Mouse (Mus musculus) limb, embryonic 15.5 days (tissue): Measurements from ENCODE around the gene Scgb1b15. TPM values are rescaled to one million over a fixed set of nuclear protein-coding genes. Genes with fewer than 3 reads are reported as not detected.
"Not testable (repeated sequence)": the region's sequence is repeated elsewhere in the genome, so short reads cannot be mapped to it uniquely, and the experiment has no call there.

Experiments used
- ATAC-seq: fragments of 200-750 bp; cut with Nextera tagmentation; 2 replicates; pipeline ENCODE4 v1.8.0; 2017; ENCODE audit warnings: low read depth, moderate TSS enrichment; ENCODE audit not compliant: insufficient number of reproducible peaks, low FRiP score, low TSS enrichment
- H3K27ac ChIP-seq: fragments of 300-500 bp; sonication (generic); 2 replicates; pipeline ENCODE4 v1.5.1; 2015; ENCODE audit warnings: moderate library complexity, mild to moderate bottlenecking, inconsistent platforms
- H3K27me3 ChIP-seq: fragments of 300-500 bp; sonication (generic); 2 replicates; pipeline ENCODE4 v1.6.1; 2015; ENCODE audit warnings: inconsistent platforms
- H3K36me3 ChIP-seq: fragments of 300-500 bp; sonication (generic); 2 replicates; pipeline ENCODE4 v1.6.1; 2015; ENCODE audit warnings: inconsistent platforms
- H3K4me1 ChIP-seq: fragments of 300-500 bp; sonication (generic); 2 replicates; pipeline ENCODE4 v1.6.1; 2015; ENCODE audit warnings: inconsistent platforms
- H3K4me2 ChIP-seq: fragments of 300-500 bp; sonication (generic); 2 replicates; pipeline ENCODE4 v1.6.1; 2015; ENCODE audit warnings: mild to moderate bottlenecking, inconsistent platforms
- H3K4me3 ChIP-seq: fragments of 300-500 bp; sonication (generic); 2 replicates; pipeline ENCODE4 v1.5.1; 2015; ENCODE audit warnings: mild to moderate bottlenecking, inconsistent platforms
- H3K9ac ChIP-seq: fragments of 300-500 bp; sonication (generic); 2 replicates; pipeline ENCODE4 v1.6.1; 2015; ENCODE audit warnings: inconsistent platforms
- H3K9me3 ChIP-seq: fragments of 300-500 bp; sonication (generic); 2 replicates; pipeline ENCODE4 v1.6.1; 2016; ENCODE audit warnings: inconsistent platforms
- polyA plus RNA-seq: library from polyadenylated mRNA; unstranded; fragments of >200 nt; fragmentation: Nextera tagmentation; extraction: Ambion mirVana; gene quantifications from 2 replicates; pipeline ENCODE4 v1.2.1, GENCODE M21; 2015

Scgb1b15 gene
- polyA plus RNA-seq: not detected in 2 replicates

GRCm38 (mm10) chr7:32836254-32836653, at the start of gene Scgb1b15:
TSS of gene Scgb1b15 (plus strand) at chr7:32836554.
- not testable (repeated sequence) for H3K27ac ChIP-seq, H3K36me3 ChIP-seq, H3K9ac ChIP-seq, ATAC-seq, H3K9me3 ChIP-seq, H3K4me1 ChIP-seq, H3K27me3 ChIP-seq, H3K4me2 ChIP-seq, H3K4me3 ChIP-seq

- not testable (repeated sequence) for H3K9me3 ChIP-seq, H3K27me3 ChIP-seq, H3K27ac ChIP-seq, H3K36me3 ChIP-seq, H3K4me3 ChIP-seq, H3K4me2 ChIP-seq, ATAC-seq, H3K9ac ChIP-seq, H3K4me1 ChIP-seq
Observed at GRCm38 (mm10) chr7:32829562-32829961, 6.8 kb upstream of the Scgb1b15 start, which contains the start of gene Scgb2b15. TSS of gene Scgb2b15 (minus strand) at chr7:32829662.

Other genes starting within 250 kb of the Scgb1b15 start
- gene Scgb2b15, start 6.9 kb upstream of the Scgb1b15 start, polyA plus RNA-seq: not detected in 2 replicates
- not detected in 2 replicates for gene Scgb2b17, start 220.0 kb downstream of the Scgb1b15 start, polyA plus RNA-seq
- not detected in 2 replicates for gene Scgb1b17, start 226.9 kb downstream of the Scgb1b15 start, polyA plus RNA-seq